Mouse (Mus musculus) retina, postnatal 1 day (tissue): Measurements from ENCODE around the gene Ankrd33.

Experiments
- DNase-seq: peaks from one replicate; pipeline ENCODE4 v3.0.0-alpha.2; 2012

The Ankrd33 gene

DNA sequence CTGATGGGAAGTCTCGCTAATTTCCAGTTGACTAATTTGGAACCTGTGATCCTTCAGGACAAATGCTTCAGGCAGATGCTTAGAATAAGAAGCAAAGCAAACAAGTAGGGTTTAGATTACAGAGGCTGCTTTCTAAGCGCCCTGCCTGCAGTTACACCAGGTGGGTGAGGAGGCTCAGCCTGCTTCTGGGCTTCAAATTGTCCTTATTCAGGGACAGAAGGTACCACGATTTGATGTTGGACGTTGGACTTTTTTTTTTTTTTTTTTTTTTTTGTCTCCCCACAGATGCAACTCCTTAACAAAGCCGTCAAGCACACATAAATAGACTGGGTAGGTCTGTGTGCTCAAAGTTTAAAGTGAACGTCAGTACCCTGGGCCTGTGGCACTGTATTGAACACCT lies 33.0 kb downstream of the Ankrd33 start:
- no peak for DNase-seq

DNA sequence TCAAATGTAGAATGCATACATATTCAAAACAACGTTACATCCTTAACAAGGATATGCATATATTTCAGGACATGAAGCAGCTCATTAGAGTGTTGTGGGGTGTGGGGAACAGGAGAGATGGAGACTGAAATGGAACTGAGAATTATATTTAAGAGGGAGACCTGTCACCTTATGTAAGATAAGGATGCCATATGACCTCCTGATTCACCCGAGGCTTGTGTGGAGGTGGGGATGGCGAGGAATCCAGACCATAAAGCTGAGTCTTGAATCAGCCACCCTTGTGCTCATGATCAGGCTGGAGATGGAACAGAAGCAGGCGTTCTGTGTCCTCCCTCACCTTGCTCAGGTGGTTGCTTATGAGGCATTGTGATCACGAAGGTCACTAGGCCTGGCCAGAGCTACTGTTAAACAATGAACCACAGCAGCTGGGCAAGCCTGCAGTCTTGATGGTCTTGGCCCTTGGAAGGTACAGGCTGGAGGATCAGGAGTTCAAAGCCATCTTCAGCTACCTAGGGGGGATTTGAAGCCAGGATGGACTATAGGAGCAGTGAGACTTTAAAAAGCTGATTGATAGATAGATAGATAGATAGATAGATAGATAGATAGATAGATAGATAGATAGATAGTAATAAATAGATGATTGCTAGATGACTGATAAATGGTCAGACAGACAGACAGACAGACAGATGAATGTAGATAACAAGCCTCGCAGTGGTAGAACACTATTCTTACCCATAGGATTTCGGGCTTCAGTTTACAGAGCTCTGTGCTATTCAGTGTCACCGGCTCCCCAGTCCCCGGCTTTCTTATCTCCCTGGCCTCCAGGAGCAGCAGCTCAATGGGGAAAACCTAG lies 36.1 kb downstream of the Ankrd33 start:
- DNase-seq, result no peak

DNA sequence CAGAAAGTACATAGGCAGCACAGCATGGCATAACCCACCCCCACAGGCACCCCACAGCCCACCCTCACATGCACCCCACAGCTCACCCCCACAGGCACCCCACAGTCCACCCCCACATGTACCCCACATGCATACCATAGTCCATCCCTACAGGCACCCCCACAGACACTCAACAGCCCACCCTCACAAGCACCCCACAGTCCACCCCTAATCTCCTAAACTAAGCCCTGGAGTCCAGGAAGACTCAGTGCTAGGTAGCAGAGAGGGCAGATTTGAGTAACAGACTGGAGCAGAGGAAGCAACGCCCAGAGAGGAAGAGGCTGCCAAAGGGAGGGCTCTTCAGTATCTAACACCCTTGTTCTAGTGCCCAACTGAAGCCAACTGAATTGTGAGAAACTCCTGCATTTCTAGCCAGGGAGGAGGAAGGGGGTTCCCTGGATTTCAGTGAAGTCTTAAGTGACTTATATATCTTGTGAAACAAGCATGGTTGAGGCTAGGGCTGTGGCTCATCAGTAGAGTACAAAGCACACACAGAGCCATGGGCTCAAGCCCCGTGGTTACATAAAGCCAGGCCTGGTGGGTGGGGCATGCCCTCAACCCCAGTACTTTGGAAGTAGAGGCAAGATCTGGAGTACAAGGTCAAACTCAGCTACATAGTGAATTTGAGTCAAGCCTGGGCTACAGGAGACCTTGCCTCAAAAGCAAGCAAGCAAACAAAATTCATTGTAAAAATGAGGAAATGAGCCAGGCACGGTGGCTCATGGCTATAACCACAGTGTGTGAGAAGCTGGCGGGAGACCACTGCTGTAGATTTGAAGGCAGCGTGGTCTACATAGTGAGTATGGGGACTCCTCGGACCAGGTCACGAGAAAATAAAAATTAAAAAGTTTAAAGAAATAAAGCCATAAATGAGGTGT lies 39.4 kb downstream of the Ankrd33 start:
- no peak for DNase-seq

DNA sequence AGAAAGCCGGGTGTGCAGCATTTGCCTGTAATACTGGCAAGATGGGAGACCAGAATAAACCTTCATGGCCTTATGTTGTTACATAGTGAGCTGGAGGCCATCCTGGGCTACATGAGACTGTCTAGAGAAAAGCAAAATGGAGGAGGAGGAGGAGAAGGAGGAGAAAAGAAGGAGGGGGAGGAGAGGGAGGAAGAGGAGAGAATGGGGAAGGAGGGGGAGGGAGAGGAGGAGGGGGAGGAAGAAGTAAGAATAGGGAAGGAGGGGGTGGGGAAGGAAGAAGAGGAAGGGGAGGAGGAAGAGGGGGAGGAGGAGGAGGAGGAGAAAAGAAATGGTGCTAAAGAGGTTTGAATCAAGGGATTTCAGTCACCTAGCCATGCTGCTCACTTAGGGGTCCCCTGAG lies 44.6 kb downstream of the Ankrd33 start:
- no peak for DNase-seq

DNA sequence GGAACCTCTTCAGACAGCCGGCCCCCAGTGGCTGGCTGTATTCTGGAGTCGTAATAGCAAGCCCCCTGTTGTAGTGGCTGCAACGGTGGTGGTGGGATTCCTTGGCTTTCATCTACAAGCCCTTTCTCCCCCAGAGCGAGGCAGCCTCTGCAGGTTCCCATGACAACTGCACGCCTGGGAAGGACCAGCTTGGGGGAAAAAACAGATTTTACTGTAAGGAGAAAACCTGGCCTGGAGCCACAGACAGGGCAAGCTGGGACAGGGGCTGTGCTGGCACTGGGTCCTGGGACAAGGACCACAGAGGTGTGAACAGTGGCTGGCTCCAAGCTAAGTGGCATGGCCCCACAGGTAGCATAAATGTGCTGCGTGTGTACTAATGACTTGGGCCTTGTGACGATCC lies 45.0 kb downstream of the Ankrd33 start:
- peak; percentile 47 for DNase-seq

DNA sequence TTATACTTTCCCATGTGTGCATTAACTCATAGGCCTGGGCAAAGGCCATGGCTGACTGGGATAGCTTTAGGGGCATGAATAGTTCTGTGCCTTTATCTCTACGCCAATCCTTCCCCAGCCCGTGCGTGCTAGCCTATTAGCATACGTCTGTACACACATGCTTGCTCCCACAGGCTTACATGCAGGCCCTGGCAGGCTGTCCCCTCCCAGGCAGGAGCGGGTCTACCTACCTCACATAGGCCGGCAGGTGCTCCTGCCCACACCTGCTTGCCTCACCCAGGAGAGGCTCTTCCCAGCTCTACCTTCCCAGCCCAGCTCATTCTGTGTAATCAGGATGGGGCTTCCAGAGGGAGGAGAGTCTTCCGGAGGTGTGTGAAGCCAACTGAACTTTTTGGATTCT lies 46.0 kb downstream of the Ankrd33 start:
- DNase-seq, result no peak

DNA sequence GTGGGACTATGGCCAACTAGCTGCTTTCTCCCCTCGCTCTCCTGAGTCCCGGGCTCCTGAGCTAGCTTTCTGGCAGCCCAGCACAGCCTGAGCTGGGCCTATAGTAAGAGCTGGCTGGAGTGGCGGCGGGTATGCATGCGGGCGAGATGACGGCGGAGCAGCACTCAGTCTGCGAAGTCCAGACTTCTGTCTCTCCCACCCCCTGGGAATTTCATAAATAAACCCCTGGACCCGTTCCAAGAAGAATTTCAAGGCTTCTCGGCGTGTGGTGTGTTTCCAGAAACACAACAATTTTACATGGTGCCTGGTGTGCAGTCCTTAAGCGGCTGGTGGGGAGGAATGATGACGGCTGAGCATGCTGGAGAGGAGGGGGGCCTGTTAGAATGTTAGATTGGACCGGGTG lies 47.5 kb downstream of the Ankrd33 start:
- peak; percentile 24 for DNase-seq

DNA sequence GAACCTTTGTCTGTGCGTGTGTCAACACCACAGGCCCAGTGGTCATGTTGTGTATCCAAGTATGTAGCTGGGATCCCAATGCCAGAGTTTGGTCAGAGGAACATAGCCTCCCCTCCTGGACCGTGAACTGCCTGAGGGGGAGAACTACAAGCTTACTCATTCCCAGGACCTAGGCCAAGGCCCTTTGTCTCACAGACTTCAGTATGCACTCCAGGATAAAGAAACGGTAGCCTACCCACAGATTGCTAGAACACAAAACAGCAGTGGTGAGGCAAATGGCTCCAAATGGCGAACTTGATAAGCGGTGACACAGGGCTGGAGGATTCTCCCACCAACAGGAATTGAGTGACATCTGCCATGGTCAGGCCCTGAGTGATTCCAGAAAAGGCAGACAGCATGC lies 48.3 kb downstream of the Ankrd33 start:
- no peak for DNase-seq

DNA sequence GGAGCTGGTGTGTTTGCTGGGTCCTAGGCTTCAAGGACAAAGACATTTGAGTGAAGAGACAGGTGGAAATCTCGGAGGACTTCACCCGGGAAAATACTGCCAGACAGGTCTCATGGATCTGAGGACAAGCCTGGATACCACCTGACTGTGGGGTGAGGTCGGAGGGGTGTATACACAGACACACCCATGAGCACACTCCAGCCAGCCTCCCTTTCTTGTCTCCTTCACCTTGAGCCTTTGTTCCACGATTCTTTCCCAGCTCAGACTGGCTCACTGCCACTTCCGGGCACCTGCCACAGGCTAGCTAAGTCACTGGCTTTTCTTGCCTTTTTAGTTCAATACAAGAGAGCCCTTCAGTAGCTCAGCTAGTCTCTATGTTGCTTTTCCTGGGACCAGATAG lies 48.7 kb downstream of the Ankrd33 start:
- no peak for DNase-seq

DNA sequence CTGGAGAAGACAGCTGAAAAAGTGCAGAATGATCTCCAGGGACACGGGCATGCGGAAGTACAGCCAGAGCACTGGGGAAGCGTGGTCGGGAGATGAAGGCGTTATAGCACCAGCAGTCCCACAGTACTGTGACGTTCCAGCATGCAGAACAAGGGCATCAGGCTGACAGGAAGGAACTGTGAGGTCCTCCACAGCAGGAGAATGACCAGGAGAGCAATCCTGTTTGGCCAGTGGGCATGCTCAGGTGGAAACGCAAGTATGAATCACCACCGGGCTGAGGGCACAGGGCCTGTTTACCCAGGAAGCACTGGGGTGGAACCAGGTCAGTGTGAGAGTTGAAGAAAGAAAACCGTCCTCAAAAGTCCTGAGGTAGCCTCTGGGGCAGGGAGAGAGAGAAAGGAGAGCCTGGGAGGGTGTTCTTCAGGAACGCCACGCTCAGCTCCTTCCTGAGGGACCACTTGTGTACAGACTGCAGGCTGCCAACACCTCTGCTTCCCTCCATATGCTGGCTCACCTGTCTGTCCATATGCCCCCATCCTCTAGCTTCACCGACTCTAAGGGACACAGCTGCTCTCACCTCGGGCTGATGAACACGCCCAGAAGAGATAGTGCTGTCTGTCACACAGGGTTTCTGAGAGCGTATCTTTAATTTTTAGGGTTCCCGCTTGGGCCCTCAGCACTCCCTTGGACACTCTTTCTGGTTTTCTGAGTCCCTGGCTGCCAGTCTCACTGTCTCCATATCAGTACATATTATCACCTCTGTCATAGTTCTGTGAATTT lies 50.3 kb downstream of the Ankrd33 start:
- no peak for DNase-seq

DNA sequence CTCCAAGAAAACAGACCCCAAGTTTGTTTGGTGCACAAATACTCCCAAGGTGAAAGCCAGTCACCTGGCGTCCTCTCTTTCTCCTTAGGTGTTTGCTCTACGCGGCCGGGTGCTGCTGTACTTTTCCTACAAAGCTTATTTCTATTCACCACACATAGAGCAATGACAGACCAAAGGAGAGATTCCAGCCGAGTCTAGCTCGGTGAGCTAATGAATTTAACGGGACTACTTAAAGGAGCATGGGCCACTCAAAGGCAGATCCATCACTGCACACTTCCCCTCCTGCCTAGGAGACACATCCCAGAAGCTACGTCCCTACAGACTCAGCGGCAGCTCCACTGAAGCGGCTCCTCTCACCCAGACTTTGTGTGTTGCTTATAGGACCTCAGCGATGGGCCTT lies 52.0 kb downstream of the Ankrd33 start:
- no peak for DNase-seq
